Mouse (Mus musculus) liver, embryonic 14.5 days (tissue): ENCODE results near the gene St6galnac6. TPM values are rescaled to one million over a fixed set of nuclear protein-coding genes. Genes with fewer than 3 reads are reported as not detected.

ENCODE experiments used
- ATAC-seq: fragments of 200-750 bp; cut with Nextera tagmentation; 2 replicates; pipeline ENCODE4 v1.8.0; 2017; ENCODE audit warnings: moderate number of reproducible peaks, mild to moderate bottlenecking, moderate library complexity; ENCODE audit not compliant: insufficient read depth
- DNase-seq, 3 experiments: peaks; one replicate each; pipeline ENCODE4 v3.0.0-alpha.2; 2012 to 2013; ENCODE audit warnings: low read depth in 3 of 3, low spot score in 3 of 3
- H3K27ac ChIP-seq: fragments of 300-500 bp; sonication (generic); 2 replicates; pipeline ENCODE4 v1.5.1; 2014; ENCODE audit warnings: moderate library complexity, mild to moderate bottlenecking, control low read depth, inconsistent platforms
- H3K27me3 ChIP-seq: fragments of 300-500 bp; sonication (generic); 2 replicates; pipeline ENCODE4 v1.6.1; 2014; ENCODE audit warnings: mild to moderate bottlenecking, low read length, moderate library complexity; ENCODE audit not compliant: control insufficient read depth, insufficient read depth
- H3K36me3 ChIP-seq: fragments of 300-500 bp; sonication (generic); replicated peaks from 2 replicates; pipeline ENCODE4 v1.6.1; 2014; ENCODE audit warnings: low read depth; ENCODE audit not compliant: control insufficient read depth, insufficient read depth
- H3K4me1 ChIP-seq, 2 experiments: fragments of 200-500 bp in 1 of 2; fragments of 300-500 bp in 1 of 2; sonication (generic) in 1 of 2; replicated peaks; 2 replicates each; pipeline ENCODE4 v1.6.1; 2012 to 2014; ENCODE audit warnings: antibody characterized with exemption in 1 of 2, inconsistent platforms in 1 of 2, low read length in 1 of 2; ENCODE audit not compliant: control insufficient read depth in 2 of 2, insufficient read depth in 2 of 2
- H3K4me2 ChIP-seq: fragments of 300-500 bp; sonication (generic); 2 replicates; pipeline ENCODE4 v1.6.1; 2014; ENCODE audit warnings: low read depth, mild to moderate bottlenecking, control low read depth, moderate library complexity
- H3K4me3 ChIP-seq, 2 experiments: fragments of 200-500 bp in 1 of 2; fragments of 300-500 bp in 1 of 2; sonication (generic) in 1 of 2; 2 replicates each; pipeline ENCODE4 v1.5.1; 2012 to 2014; ENCODE audit warnings: low read depth in 2 of 2, low read length in 2 of 2, mild to moderate bottlenecking in 2 of 2, control low read depth in 1 of 2, inconsistent platforms in 1 of 2, moderate library complexity in 1 of 2; ENCODE audit not compliant: insufficient read depth in 1 of 2
- H3K9ac ChIP-seq: fragments of 300-500 bp; sonication (generic); replicated peaks from 2 replicates; pipeline ENCODE4 v1.6.1; 2014; ENCODE audit warnings: mild to moderate bottlenecking, control low read depth, moderate library complexity
- H3K9me3 ChIP-seq: fragments of 300-500 bp; sonication (generic); 2 replicates; pipeline ENCODE4 v1.6.1; 2016; ENCODE audit warnings: low read length, mixed read lengths; ENCODE audit not compliant: control insufficient read depth
- CTCF ChIP-seq: IDR thresholded peaks from 2 replicates; pipeline ENCODE4 v1.5.1; 2016; ENCODE audit warnings: antibody characterized with exemption, low read depth, control low read depth
- EP300 ChIP-seq: IDR thresholded peaks from 2 replicates; pipeline ENCODE4 v1.6.1; 2016; ENCODE audit warnings: antibody characterized with exemption, low read depth
- WGBS: fragments of 180-500 bp; shearing (Covaris S2); extraction: QIAGEN DNeasy Blood & Tissue Kit; methylation state at CpG from one replicate; pipeline ENCODE4 v1.1.7; 2014; ENCODE audit not compliant: insufficient replicate concordance; 5-methylcytosine and 5-hydroxymethylcytosine counted together
- polyA plus RNA-seq, 2 experiments: library from polyadenylated mRNA; depleted of rRNA in 1 of 2; stranded (reverse) in 1 of 2; unstranded in 1 of 2; fragments of >200 nt; fragmentation: Nextera tagmentation in 1 of 2; extraction: Ambion mirVana in 1 of 2; gene quantifications; 2 replicates each; pipeline versions ENCODE4 v1.2.1 to v1.2.3; 2012 to 2014

The St6galnac6 gene
- polyA plus RNA-seq, 2 experiments: 3.2 to 9.9 TPM

DNA sequence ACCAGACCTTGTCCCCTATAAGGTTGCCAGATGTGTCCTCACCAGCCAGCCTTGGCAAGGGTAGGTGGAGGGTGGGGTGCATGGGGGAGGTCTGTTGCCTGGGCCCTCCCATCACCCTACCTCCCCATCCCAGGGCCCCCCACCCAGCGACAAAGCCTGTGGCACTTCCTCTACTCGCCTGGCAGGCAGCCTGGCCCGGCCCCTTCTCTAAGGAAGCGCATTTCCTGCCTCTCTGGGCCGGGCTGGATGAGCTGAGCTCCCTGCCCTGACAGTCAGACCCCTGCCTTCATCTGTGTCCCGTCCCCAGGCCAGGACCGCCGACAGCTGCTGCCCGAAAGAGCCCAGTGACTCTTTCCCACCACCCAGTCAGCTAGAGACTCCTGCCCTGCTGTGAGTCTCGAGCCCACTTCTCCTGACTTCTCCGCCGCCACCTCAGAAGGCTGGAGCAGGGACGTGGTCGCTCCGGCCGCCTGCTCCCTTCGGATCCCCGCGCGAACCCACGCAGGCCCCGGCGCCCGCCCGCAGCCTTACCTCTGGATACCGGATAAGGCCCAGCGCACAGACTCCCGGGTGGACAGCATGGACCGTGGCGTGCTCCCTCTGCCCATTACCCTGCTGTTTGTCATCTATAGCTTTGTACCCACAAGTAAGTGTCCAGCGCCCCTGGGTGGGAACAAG lies 47.0 kb downstream of the St6galnac6 start, which contains the start of gene Eng:
Eng (plus strand) TSS at position 217 of the 678 bp plus-strand sequence.
- Histone ChIP-seq H3K4me3 (peak within 1 kb of the TSS; percentile 27 to 52), H3K9ac (peak within 1 kb of the TSS; percentile 52), H3K36me3 (no peaks in the 10 kb centered on the region), H3K4me2 (peak within 1 kb of the TSS; percentile 62), H3K27ac (peak within 1 kb of the TSS; percentile 33; the same call in 1 of the 2 replicates), H3K4me1 (peaks cover 23 to 25% of the 10 kb centered on the region in 2 experiments), H3K9me3 (no peaks in the 10 kb centered on the region), H3K27me3 (no peaks in the 10 kb centered on the region)
- 19% methylated on average over 31 of the region's 31 CpGs for WGBS
- TF ChIP-seq EP300 (no peak), CTCF (no peak)
- ATAC-seq: peak; percentile 13; the same call in 1 of the 2 replicates
- no peak for DNase-seq

DNA sequence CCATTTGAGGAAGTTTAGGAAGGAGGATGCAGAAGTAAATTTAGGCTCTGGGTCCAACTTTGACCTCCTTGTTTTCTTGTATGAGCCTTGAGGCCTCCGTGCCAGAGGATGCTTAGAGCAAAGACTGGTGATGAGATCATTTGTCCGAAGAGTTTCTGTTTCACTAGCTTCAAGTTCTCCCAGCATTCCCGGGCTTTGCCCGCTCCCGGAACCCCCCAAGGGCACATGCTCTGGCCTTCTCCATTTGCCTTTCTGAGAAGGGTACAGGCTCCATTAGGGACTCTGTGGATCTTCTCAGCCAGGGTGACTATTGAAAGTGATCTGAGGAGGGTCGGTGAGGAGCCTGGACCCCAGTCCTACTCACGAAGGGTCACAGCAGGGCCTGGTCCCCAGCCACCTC lies 47.9 kb downstream of the St6galnac6 start:
- peak overlapping the region; percentile 20; the same call in 1 of the 2 replicates for H3K9ac ChIP-seq
- H3K9me3 ChIP-seq: no peaks in the 10 kb centered on the region
- ATAC-seq (no peak), DNase-seq (no peak)
- no peaks in the 10 kb centered on the region for H3K36me3 ChIP-seq
- H3K27me3 ChIP-seq: no peaks in the 10 kb centered on the region
- WGBS: 57% methylated on average over 7 of the region's 7 CpGs
- no peak for TF ChIP-seq EP300
- no peak for TF ChIP-seq CTCF
- no peak overlapping the region for H3K27ac ChIP-seq
- H3K4me1 ChIP-seq: peaks cover 23 to 25% of the 10 kb centered on the region in 2 experiments
- peak overlapping the region; percentile 62 for H3K4me2 ChIP-seq
- peak overlapping the region; percentile 27 to 52 for H3K4me3 ChIP-seq

DNA sequence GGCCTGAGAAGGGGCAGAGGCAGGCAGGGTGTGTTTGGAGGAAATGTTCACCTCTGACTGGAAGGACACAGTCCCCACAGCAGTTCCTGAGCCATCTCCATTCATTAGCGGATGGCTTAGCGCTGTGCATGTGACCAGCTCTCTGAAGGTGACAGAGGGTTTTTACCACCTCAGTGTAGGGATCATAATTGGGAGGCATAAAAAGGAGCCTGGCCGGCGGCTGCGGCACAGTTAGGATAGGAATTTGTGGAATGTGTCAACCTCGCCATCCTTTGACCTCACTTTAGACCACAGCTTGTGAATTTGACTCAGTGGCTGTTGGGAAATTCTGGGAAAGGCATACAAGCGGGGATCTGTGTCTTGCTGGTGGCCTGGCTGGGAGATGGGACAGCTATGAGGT lies 54.3 kb downstream of the St6galnac6 start:
- no peaks in the 10 kb centered on the region for H3K36me3 ChIP-seq
- H3K27me3 ChIP-seq: no peaks in the 10 kb centered on the region
- DNase-seq (no peak), ATAC-seq (no peak)
- 68% methylated on average over 7 of the region's 7 CpGs for WGBS
- no peaks in the 10 kb centered on the region for H3K9me3 ChIP-seq
- H3K4me1 ChIP-seq: peaks cover 9 to 24% of the 10 kb centered on the region in 2 experiments
- H3K4me3 ChIP-seq: no peak overlapping the region
- H3K9ac ChIP-seq: no peak overlapping the region
- no peak overlapping the region for H3K4me2 ChIP-seq
- TF ChIP-seq CTCF: no peak
- TF ChIP-seq EP300: no peak
- H3K27ac ChIP-seq: no peak overlapping the region

DNA sequence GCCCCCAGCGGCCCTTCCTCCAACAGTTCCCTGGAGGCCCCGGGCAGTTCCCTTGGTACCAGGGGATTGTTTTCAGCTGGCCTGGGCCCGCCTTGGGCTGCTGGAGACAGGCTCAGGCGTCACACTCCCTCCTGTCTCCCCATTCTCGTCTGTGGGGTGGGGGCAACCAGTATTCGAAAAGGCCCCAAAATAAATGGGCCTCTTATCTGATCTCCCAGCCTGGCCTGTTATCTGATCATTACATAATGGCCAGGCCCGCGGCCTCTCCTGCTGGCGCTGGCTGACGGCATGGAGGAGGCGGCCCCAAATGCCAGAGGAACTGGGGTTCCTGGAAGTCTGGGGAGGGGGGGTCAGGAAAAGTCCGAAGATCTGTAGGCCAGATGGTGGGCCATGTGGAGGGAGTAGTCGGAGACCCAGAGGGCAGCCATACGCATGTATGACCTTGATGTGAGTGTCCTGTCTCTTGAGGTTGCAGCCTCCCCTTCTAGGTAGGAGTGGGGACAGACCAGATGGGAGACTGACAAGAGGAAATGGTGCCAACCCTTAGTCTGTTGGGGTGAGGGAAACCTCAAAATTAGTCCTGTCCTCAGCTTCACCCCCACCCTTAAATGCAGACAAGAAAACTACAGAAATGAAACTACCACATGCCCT lies 55.4 kb downstream of the St6galnac6 start:
- peaks cover 9 to 33% of the 10 kb centered on the region in 2 experiments for H3K4me1 ChIP-seq
- ATAC-seq: no peak

DNA sequence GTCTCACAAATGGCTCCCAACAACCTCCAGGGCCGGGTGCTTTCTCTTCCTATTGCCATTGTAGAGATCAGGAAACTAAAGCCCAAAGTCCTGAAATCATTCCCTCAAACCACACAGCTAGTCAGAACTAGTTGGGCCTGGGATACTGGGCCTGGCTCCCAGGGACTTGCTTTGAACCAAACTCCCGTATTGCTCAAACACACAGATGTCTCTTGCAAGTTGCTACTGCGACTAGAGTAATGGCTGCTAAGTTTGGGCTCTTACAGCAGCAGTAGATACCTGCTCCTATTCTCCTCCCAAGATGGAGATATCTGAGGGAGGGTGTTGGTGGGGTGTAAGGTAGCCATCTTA lies 55.9 kb downstream of the St6galnac6 start:
- WGBS: 67% methylated on average over 3 of the region's 3 CpGs
- no peak overlapping the region for H3K27ac ChIP-seq
- no peak for DNase-seq
- no peaks in the 10 kb centered on the region for H3K27me3 ChIP-seq
- ATAC-seq: no peak
- no peak overlapping the region for H3K4me3 ChIP-seq
- no peak overlapping the region for H3K9ac ChIP-seq
- no peaks in the 10 kb centered on the region for H3K36me3 ChIP-seq
- no peaks in the 10 kb centered on the region for H3K9me3 ChIP-seq
- no peak overlapping the region for H3K4me2 ChIP-seq
- TF ChIP-seq EP300 (no peak), CTCF (no peak)
- peaks cover 9 to 33% of the 10 kb centered on the region in 2 experiments for H3K4me1 ChIP-seq

More for the DNA sequence above, 55.4 kb downstream of the St6galnac6 start:
- H3K4me3 ChIP-seq: no peak overlapping the region
- TF ChIP-seq CTCF (no peak), EP300 (no peak)
- no peaks in the 10 kb centered on the region for H3K9me3 ChIP-seq
- no peak for DNase-seq
- no peak overlapping the region for H3K27ac ChIP-seq
- WGBS: 45% methylated on average over 14 of the region's 14 CpGs
- no peaks in the 10 kb centered on the region for H3K27me3 ChIP-seq
- 0 out of 2 replicates have a peak overlapping the region, but pooled peaks have one; percentile 15 for H3K4me2 ChIP-seq
- no peaks in the 10 kb centered on the region for H3K36me3 ChIP-seq
- H3K9ac ChIP-seq: no peak overlapping the region
